Mouse (Mus musculus) brown adipose tissue, adult 24 weeks (tissue): ENCODE results near the gene Prkg1. TPM values are rescaled to one million over a fixed set of nuclear protein-coding genes. Genes with fewer than 3 reads are reported as not detected.

Experiments
- H3K27ac ChIP-seq: fragments of 200-500 bp; replicated peaks from 2 replicates; pipeline ENCODE4 v1.5.1; 2012; ENCODE audit warnings: low read depth, mild to moderate bottlenecking, low read length
- H3K4me1 ChIP-seq: fragments of 200-500 bp; 2 replicates; pipeline ENCODE4 v1.6.1; 2012; ENCODE audit warnings: low read length, mixed read lengths; ENCODE audit not compliant: control insufficient read depth, insufficient read depth, insufficient read length
- H3K4me3 ChIP-seq: fragments of 200-500 bp; 2 replicates; pipeline ENCODE4 v1.5.1; 2012; ENCODE audit warnings: low read depth, mild to moderate bottlenecking, low read length, moderate library complexity; ENCODE audit not compliant: insufficient read depth
- polyA plus RNA-seq: library from polyadenylated mRNA; stranded (reverse); fragments of >200 nt; gene quantifications from 2 replicates; pipeline ENCODE4 v1.2.4, GENCODE M21; 2012; ENCODE audit not compliant: missing spikeins, insufficient read depth, insufficient read length

The Prkg1 gene
- polyA plus RNA-seq, 1 experiment: 1.3 TPM

DNA sequence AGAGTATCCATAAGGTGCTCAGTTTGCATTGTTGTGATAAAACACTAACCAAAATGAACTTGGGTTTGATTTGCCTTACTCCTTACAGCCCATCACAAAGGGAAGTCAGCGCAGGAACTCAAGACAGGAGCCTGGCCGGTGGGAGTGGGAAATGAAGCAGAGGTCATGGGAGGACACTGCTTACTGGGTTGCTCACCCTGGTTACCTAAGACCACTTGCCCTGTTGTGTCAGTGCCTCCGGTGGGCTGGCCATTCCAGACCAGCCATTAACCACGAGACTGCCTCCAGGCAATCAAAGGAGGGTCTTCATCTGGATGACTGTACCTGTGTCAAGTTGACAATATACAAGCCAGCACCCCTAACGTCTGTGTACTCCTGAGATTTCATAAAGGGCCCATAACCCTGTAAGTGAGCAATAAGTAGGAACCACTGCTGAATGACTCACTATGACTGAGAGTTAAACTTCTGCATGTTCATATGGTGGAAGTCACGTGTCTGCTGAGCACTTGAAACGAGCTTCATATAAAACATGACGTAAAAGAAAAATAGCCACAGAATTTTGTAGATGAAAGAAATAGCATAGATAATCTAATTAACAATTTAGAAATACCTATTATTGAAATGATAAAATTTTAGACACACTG, 587.4 kb downstream of the Prkg1 start:
- no peak overlapping the region for H3K4me3 ChIP-seq
- H3K4me1 ChIP-seq: no peaks in the 10 kb centered on the region
- no peak overlapping the region for H3K27ac ChIP-seq

DNA sequence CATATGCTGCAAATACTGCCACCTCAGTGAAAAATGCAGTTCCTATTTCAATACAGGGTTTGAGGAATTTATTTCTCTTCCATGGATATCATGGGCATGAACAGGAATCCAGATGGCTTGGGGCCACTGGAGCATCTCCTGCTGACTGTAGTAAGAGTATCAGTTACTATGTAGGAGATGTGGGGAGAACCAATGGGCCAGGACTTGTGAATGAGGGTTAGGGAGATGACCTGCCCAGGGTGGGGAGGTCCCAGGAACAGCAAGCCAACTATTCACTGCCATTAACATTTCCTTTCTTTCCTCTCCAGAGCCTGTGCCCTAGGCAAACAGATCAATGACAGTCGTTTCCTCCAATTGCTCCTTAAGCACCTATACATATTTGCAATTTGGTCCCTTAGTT, 593.8 kb downstream of the Prkg1 start:
- no peak overlapping the region for H3K4me3 ChIP-seq
- no peak overlapping the region for H3K27ac ChIP-seq

DNA sequence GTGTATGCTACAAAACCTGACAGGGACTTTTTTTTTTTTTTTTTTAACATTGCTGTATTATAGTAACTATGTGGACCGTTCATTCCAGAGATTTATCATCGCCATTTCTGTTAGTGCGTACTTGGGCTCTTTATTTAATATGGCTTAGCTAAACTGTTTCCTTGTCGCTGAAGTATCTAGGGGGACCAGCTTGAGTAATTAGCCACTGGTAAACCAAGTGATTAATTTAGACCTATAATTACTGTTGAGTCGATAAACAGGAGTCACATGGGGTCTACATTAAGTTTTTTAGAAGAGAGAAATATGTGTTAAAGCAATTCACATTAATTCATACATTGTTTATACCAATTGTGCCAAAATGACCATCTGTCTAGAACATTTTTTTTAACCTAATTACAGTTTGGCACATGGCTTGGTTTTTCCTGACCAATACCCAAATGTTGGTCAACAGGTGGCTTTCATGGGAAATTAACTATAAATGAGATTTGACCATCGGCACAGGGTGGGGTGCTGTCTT, 605.8 kb downstream of the Prkg1 start:
- Histone ChIP-seq H3K4me3 (no peak overlapping the region), H3K27ac (no peak overlapping the region), H3K4me1 (no peaks in the 10 kb centered on the region)

More for the DNA sequence above, 593.8 kb downstream of the Prkg1 start:
- H3K4me1 ChIP-seq: no peaks in the 10 kb centered on the region

DNA sequence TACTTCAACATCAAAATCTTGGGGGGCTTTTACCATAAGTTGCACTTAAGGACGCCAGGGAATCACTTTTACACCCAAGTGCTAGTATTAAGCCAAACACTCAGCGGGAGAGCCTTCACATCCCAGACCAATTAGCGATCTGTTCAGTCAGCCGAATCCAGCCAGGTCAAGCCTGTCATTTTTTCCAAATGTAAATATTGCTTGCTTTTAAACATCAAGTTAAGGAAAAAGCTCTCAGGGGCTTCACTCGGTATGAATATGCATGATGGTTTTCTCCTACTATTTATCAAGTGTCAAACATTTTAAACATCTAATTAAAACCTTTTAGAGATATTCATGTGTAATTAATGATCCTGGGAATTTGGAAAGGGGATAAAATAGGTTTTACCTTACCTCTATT, 611.4 kb downstream of the Prkg1 start:
- no peaks in the 10 kb centered on the region for H3K4me1 ChIP-seq
- no peak overlapping the region for H3K27ac ChIP-seq
- no peak overlapping the region for H3K4me3 ChIP-seq

DNA sequence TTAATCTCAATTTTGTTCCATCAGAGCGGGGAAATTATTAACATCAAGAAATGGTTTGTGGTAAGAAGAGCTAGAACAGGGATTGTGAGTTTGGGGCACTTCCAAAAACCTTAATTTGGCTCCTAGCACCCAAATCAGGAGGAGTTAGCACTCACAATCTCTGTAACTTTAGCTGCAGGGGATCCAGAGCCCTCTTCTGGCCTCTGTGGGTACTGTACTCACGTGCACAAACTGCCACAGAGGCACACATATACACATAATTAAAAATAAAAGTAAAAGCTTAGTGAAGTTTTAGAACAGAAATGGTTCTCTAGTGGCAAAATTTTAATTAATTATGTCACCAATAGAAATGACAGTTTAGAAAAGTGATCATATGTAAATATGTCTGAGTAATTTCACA, 614.9 kb downstream of the Prkg1 start:
- Histone ChIP-seq H3K4me3 (no peak overlapping the region), H3K4me1 (no peaks in the 10 kb centered on the region), H3K27ac (no peak overlapping the region)

DNA sequence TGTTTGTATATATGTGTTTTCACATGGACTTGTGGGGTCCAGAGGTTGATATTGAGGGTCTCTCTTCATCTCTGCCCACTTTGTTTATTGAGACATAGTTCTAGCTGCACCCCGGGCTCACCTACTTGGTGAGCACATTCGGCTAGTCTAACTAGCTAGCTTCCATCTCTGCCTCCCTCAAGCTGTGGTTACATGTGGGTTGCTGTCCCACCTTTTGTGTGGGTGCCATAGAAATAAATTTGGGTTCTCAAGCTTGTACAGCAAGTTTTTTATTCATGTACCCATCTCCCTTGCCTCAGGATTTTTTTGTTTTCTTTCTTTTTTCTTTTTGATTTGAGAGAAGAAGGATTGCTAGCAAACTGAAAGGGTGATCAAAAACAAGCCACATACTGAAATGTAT, 617.4 kb downstream of the Prkg1 start:
- Histone ChIP-seq H3K27ac (no peak overlapping the region), H3K4me1 (no peaks in the 10 kb centered on the region), H3K4me3 (no peak overlapping the region)

DNA sequence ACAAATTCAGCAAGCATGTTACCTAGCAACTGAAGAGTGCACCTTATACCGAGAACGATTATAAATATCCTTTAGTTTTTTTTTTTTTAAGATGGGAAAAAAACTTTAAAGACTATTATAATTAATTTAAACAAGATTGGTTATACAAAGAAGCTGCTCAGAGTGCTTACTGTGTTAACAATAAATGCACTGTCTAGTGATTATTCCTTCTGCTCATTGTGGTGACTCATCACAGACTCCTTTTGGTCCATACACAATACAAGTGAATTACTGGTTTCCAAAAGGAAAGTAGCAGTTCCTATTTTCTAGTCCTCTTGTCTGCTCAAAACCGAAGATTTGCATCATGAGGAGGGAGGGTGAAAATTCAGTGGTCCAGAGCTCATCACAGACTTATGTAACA, 618.7 kb downstream of the Prkg1 start:
- H3K27ac ChIP-seq: no peak overlapping the region
- H3K4me3 ChIP-seq: no peak overlapping the region

DNA sequence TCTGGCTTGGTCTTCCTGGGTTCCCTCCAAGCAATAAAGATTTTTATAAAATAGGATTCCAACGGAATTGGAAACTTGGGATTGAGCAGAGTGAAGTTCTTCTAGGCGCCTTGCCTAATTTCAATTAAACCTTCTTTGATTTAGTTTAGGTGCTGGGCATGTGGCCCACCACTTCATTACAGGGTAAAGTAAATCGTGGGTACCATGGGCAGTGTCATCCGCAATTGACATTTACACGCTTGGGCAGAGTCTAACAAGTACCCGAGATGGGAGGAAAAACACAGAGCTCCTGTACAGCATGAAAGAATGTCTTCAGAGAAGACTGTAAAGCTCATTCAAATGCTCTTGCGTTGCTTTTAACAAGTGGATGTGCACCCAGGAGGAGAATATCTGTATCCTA, 622.9 kb downstream of the Prkg1 start:
- H3K4me3 ChIP-seq: no peak overlapping the region
- no peaks in the 10 kb centered on the region for H3K4me1 ChIP-seq
- no peak overlapping the region for H3K27ac ChIP-seq

More for the DNA sequence above, 618.7 kb downstream of the Prkg1 start:
- no peaks in the 10 kb centered on the region for H3K4me1 ChIP-seq

DNA sequence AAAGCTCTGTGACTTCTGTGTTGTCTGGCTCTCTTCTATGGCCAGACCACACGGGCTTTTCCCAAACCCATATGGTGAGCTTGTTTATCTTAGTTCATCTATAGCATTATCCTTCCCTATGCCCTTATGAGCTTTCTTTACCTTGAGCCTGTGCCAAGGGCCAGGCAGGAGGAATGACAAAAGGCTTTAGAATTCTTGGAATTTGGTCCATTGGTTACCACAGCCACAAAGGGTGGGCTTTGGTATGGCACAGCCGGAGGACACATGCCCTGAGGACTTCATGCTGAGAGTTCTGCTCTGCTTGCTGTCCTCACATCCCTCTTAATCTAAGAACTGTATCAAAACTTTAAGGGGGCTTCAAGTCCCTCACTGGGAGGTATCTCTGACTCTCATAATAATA, 628.5 kb downstream of the Prkg1 start:
- Histone ChIP-seq H3K4me1 (no peaks in the 10 kb centered on the region), H3K4me3 (no peak overlapping the region), H3K27ac (no peak overlapping the region)

DNA sequence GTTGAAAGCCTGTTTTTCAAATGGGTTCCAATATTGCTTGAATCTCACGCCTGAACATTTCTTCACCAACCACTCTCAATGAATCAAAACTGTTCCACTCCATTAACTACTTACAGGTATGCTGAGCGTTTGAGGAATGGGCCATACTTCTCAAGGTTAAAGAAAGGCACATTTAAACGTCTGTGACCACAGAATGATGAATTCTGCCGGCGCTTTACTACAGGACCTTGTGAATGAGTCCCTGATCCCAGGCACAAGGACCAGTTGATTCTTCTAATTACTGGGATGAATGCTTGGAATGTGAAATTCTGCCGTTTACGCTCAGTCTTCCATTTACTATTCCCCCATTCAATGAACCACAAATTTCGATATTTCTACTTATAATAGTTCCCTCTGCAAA, 632.2 kb downstream of the Prkg1 start:
- Histone ChIP-seq H3K4me1 (no peaks in the 10 kb centered on the region), H3K4me3 (no peak overlapping the region), H3K27ac (no peak overlapping the region)

DNA sequence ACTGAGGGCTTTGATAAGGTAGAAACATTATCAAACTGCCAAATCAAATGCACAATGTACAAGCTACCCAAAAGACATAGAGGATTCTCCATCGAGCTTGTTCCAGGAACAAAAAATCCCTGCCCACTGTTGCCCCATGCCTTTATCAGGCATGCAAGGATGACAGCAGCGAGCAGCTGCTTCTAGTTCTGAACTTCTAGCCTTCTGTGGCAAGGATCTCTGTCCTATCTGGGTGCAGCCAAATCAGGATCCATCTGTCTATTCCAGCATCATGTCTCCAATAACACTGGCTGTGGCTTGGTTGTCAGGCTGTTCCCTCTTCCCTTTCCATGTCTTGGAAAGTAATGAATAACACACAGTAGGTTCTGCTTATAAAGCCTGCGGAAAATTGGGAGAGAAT, 640.2 kb downstream of the Prkg1 start:
- Histone ChIP-seq H3K4me1 (no peaks in the 10 kb centered on the region), H3K27ac (no peak overlapping the region)

DNA sequence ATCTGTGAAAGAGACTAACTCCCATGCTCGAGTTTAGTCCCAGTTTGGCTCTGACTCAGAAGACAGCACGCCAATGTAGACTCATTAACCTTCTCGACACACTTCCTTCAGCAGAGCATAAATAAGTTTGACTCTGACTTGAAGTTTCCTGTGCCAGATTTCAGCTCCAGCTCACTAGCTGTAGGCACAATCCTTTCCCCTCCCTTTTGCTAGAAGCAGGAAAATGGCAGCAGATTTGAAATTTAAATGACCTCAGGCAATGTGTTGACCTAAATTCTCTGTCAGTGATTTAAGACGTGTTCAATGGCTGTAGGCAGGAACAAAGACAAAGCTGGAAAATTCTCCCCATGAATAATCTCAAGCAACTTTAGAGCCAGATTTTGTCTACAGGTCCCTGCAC, 650.1 kb downstream of the Prkg1 start:
- Histone ChIP-seq H3K27ac (no peak overlapping the region), H3K4me1 (no peaks in the 10 kb centered on the region), H3K4me3 (no peak overlapping the region)

More for the DNA sequence above, 640.2 kb downstream of the Prkg1 start:
- H3K4me3 ChIP-seq: no peak overlapping the region

DNA sequence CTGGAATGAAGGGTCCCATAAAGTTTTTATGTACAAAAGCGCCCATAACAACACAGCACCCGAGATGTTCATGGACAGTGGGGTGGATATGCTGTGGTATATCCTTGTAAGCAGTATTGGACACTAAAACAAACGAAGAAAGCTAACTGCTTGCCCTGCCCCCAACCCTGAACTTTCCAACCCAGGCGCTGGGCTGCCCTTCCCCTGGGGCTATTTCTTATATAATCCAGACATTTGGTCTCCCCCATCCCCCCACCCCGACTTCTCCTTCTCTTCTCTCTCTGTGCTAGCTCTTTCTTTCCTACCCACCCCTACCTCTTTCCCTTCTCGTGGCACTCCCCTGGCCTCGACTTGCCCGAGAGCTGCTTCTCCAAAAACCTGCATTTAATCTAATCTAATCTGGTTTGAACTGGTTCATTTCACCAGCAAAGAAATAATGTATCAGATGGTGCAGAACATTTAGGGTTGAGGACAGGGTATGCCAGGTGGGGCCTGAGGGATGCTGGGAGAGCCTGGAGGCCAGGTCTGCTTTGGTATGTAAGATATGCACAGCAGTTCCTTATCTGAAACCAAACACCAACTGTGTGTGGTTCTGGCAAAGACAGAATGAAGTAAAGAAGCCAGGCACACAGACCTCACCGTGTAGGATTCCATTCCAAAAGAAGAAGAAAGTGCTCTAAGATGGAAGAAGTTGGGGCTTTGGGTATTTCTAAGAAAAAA, 657.8 kb downstream of the Prkg1 start:
- H3K4me3 ChIP-seq: no peak overlapping the region
- H3K4me1 ChIP-seq: no peaks in the 10 kb centered on the region
- H3K27ac ChIP-seq: no peak overlapping the region

DNA sequence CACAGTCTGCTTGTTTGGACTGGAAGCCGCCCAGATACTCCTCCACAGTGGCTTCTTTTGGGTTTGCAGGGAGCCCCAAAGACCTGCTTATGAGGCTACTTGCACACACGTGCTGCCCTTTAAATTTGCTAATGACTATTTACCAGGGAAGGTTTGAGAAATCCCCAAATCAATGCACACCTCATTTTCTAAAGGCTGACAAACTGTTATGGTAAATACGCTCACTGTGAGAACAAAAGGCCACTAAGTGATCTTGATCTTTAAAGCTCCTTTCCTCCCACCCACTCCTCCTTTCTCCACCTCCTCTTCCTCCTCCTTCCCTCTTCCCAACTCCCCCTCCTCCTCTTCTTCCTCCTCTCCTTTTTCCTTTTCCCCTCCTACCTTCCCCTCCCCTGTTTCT, 658.8 kb downstream of the Prkg1 start:
- no peak overlapping the region for H3K27ac ChIP-seq
- H3K4me1 ChIP-seq: no peaks in the 10 kb centered on the region
- H3K4me3 ChIP-seq: no peak overlapping the region

DNA sequence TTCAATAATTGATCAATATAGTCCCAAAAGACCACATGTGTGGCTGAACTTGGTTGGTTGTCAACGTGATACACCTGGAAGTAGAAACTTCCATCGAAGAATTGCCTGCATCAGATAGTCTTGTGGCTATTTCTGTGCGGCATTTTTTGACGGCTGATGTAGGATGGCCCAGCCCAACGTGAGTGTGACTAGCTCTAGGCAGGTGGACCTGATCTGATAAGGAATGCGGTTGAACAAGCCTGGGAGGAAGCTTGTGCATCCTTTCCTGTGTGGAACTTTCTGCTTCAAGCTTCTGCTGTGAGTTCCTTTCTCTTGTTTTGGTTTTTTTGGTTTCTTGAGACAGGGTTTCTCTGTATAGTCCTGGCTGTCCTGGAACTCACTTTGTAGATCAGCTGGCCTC, 660.1 kb downstream of the Prkg1 start:
- no peak overlapping the region for H3K27ac ChIP-seq
- H3K4me1 ChIP-seq: no peaks in the 10 kb centered on the region
- H3K4me3 ChIP-seq: no peak overlapping the region

DNA sequence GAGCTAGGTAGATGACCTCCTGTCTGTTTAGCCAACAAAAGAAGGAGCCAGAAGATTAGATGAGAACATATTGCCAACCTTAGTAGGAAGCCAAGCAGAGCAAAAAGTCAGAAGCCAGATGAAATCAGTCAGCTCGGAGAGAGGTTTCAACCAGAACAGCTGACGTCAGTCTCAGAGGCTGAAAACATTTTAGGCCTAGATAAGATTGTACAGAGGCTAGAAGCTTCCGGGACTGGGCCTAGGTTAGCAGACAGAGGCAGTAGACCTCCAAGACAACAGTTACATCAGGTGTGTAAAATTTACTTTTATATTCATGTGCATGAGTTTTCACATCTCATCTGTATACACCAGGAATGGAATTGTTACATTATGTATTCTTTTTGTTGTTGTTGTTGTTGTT, 665.5 kb downstream of the Prkg1 start:
- H3K4me1 ChIP-seq: no peaks in the 10 kb centered on the region
- no peak overlapping the region for H3K4me3 ChIP-seq
- no peak overlapping the region for H3K27ac ChIP-seq
